Mouse (Mus musculus) stomach, postnatal 0 days (tissue): ENCODE measurements around the gene Ola1.

ENCODE experiments used
- CTCF ChIP-seq: IDR thresholded peaks from 2 replicates; pipeline ENCODE4 v1.5.1; 2016; ENCODE audit warnings: antibody characterized with exemption, low read depth, mild to moderate bottlenecking, moderate library complexity
- EP300 ChIP-seq: optimal IDR thresholded peaks from 2 replicates; pipeline ENCODE3; 2016; ENCODE audit warnings: antibody characterized with exemption

DNA sequence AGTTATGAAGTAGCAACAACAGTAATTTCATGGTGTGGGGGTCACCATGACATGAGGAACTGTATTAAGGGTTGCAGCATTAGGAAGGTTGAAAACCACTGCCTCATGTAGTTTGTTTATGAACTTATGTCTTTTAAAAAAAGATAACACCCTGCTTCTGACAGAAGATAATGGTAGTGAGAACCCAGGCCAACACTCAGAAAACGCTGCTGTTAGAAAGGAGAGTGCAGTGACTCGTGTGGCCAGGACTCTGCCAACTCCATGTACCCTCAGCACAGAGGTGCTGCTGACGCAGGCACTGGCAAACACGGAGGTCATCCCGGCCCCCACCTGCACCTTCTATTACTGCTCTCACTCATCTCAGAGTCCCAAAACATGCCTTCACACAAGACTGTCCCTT is 111.6 kb downstream of the Ola1 start:
- TF ChIP-seq CTCF, result no peak
- TF ChIP-seq EP300, result no peak
